Mouse (Mus musculus) ovary, adult 18-20 months (tissue): ENCODE measurements around the gene Ccdc189.
"Not testable (repeated sequence)": the region's sequence is repeated elsewhere in the genome, so short reads cannot be mapped to it uniquely, and the experiment has no call there.

ENCODE experiments used
- DNase-seq: peaks from one replicate; pipeline ENCODE4 v3.0.0; 2022; ENCODE audit warnings: low spot score, mixed read lengths

The Ccdc189 gene

DNA sequence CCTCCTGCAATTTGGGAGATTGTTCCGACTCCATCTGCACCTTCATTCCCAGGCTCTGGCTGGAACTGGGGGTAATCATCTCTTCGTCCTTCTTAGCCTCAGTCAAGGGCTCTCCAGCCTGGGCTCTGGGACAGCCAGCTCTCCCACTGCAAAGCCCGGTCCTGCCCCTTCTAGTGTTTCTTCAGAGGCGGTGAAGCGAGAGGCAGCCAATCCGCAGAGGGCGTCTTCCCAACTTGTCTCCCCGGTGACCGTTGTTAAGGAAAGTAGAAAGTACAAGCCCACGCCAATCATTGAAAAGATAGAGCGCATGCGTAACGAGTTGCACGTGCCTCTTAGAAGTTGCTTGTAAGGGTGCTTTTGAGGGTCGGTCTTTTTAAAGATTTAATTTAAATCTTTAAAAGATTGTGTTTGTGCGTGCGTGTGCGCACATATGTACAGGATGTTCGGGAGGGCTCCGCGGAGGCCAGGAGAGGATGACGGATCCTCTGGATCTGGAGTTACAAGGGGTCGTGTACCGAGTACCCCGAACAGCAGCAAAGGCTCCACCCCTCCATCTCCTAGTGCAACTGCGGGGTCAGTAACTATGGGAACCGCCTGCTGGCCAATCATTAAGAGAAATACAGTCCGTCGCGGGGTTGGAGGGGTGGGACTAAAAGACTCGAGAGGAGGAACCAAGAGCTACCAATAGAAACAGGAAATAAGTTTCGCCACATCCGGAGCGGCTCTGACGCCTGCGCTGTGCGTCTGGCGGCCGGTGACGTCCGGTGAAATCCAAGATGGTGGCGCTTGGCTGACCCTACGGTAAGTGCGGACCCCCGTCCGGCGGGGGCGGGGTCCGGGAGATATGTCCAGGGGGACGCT is at the start of gene Ccdc189, which contains the start of gene Rnf40:
Gene Ccdc189, minus strand, starts transcription at position 585 of the 861 bp plus-strand sequence.
Gene Rnf40, plus strand, starts transcription at position 757 of the 861 bp plus-strand sequence.
- peak; percentile 96 for DNase-seq

GRCm38 (mm10) chr7:127636963-127637362 is 48.6 kb upstream of the Ccdc189 start:
- peak; percentile 67 for DNase-seq

GRCm38 (mm10) chr7:127631416-127631815 is 43.0 kb upstream of the Ccdc189 start:
- no peak for DNase-seq

GRCm38 (mm10) chr7:127628646-127629045 is 40.3 kb upstream of the Ccdc189 start:
- DNase-seq = no peak

DNA sequence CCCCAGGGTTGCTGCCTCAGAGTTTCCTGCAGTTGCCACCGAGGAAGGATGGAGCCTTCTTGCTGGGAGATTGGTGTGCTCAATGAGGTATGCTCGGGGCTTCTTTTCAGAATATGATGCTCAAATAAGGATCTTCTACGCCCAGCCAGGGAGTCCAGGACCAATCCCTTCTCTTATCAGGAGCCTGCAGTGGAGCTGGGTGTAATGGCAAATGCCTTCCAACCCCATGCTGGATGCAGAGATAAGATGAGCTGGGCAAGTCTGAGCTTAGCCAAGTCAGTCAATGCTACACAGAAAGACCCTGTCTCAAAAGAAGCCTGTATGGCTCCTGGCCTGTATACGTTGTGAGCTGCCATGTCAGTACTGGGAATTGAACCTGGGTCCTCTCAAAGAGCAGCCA is 38.1 kb upstream of the Ccdc189 start:
- DNase-seq = no peak

DNA sequence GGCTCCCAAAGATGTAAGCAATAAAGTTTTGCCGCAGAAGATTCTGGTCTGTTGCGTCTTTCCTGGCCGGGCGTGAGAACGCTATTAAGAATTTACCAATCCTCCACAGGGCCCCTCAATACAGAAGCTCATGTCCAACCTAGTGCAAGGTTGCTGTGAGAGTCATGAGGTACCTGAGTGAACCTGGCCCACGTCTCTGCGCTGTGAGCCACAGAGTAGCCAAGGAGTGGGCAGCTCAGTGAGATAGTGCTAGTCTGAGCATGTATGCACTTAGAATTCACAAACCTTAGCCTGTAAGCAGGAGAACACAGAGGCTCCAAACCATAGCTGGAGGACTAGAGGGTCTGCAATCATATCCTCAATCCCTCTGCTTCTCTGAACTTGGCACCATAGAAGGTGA is 37.6 kb upstream of the Ccdc189 start:
- no peak for DNase-seq

DNA sequence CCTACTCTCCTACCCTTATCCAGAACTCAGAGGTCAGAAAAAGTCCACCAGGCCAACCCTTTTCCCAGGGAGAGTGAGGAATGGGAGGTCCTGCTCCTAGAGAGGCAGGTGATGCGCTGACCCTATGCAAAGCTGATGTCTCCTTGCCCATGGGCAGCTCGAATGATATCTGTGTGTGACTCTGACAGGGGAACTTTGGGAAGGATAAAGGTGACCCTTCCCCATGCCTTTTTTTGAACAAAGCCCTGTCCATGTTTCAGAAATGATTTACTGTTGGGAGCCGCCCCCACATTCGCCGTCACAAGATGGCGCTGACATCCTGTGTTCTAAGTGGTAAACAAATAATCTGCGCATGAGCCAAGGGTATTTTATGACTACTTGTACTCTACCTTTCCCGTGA is 30.0 kb upstream of the Ccdc189 start:
- not testable (repeated sequence) for DNase-seq

DNA sequence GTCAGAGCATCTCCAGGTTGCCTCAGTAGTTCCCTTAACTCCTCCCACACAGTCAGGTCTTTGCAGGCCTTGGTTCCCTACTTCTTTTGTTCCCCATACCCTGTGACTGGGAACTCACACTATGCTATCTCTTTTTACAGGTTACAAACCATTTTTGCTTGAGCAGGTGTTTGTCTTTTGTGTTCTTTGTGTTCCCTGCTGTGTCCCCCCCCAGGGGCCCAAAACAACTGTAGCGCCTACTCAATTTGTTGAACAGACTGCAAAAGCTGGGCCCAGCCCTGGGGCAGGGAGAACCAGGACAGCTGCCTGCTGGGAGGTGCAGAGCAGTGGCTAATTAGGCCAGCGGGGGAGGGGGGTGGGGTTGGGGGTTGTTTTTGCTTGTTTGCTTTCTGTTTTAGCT is 29.6 kb upstream of the Ccdc189 start:
- DNase-seq = no peak

DNA sequence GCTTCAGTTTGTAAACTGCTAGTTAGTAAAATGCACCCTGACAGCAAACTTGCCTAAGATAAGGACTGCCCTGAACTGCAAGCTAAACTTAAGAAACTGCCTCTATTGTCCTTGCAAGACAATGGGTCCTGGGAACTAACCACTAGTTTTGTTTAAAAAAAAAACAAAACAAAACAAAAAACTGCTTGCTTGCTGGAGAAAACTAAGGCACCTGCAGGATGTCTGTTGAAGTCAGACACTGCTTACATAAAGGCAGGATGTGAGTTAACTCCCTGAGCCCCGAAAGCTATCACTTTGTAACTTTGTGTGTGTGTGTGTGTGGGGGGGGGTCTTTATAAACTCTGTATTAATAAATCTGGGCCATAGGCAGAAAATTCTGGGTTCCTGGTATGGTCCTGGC is 28.5 kb upstream of the Ccdc189 start:
- no peak for DNase-seq

DNA sequence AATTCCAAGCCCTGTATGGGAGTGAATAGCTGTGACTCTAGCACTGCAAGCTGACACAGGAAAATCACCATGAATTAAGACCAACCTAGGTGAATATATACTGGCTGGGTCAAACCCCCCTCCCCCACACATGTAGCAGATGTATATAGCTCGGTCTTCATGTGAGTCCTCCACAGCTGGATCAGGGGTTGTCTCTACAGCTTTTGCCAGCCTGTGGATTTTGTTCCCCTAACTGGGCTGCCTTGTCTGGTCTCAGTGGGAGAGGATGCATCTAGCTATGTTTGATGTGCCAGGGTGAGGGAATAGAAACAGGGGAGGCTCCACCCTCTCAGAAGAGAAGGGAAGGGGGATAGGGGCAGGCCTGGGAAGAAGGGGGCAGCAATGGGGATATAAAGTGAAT is 27.9 kb upstream of the Ccdc189 start:
- DNase-seq = no peak

GRCm38 (mm10) chr7:127614891-127615843 is 26.8 kb upstream of the Ccdc189 start, which contains the start of gene Zfp629:
Zfp629 (minus strand) TSS chr7:127615797.
- DNase-seq = peak; percentile 55

GRCm38 (mm10) chr7:127614511-127614890 is 26.1 kb upstream of the Ccdc189 start:
- DNase-seq = peak; percentile 47

- DNase-seq = no peak
Measured at GRCm38 (mm10) chr7:127614091-127614490, 25.7 kb upstream of the Ccdc189 start.

DNA sequence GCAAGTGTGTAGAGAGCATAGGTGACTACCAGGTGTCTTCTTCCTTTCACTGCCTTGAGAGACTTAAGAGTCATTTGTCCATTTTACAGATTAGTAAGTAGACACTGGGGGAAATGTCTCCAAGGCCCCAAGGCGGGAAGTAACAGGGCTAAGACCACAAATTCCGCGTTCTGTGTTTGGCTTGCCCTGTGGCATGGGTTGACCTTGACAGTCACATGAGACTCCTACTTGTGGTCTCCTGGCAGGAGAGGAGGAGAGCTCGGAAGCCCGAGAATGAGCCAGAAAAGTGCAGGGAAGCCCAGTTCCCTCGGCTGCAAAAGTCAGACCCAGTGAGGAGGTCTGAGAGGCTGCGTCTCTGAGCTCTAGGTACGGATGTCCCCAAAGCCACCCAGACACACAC is 25.1 kb upstream of the Ccdc189 start:
- no peak for DNase-seq

DNA sequence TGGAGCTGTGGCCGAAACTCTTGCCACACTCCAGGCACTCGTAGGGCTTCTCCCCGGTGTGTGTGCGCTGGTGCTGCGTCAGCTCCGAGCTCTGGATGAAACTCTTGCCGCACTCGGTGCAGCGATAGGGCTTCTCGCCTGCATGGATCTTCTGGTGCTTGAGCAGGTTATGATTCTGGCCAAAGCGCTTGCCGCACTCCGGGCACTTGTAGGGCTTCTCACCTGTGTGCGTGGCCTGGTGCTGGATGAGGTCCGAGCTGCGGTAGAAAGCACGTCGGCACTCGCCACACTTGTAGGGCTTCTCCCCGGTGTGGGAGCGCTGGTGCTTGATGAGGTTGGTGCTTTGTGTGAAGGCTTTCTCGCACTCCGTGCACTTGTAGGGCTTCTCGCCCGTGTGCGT is 23.2 kb upstream of the Ccdc189 start:
- no peak for DNase-seq

DNA sequence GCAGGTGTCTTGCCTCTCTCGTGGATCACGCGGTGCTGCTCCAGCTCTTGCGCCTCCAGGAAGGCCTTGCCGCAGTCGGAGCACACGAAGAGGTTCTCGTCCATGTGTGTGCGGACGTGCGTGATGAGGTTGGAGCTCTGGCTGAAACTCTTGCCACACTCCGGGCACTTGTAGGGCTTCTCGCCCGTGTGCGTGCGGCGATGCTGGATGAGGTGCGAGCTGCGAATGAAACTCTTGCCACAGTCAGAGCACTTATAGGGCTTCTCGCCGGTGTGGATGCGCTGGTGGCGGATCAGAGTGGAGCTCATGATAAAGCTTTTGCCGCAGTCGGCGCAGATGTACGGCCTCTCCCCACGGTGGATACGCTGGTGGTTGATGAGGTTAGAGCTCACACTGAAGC is 22.6 kb upstream of the Ccdc189 start:
- no peak for DNase-seq

GRCm38 (mm10) chr7:127607150-127607549 is 18.8 kb upstream of the Ccdc189 start:
- DNase-seq = no peak

DNA sequence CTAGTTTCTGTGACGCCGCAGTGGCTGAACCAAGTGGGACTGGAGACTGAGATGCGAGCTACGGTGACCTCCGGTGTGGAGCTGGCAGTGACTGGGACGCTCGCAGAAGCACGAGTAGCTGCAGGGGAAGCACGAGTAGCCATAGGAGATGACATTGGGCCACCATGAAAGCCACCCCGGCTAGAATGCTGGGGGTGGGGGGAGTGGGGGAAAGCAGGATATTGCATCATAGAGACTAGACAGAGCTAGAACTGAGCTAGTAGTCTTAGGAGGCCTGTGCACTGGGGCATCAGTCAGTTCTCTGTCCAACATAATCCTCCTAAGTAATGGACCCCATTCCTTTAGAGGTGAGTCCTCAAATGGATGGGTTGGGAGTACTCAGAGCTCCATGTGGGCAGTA is 15.9 kb upstream of the Ccdc189 start:
- no peak for DNase-seq

GRCm38 (mm10) chr7:127602903-127603302 is 14.5 kb upstream of the Ccdc189 start:
- no peak for DNase-seq

DNA sequence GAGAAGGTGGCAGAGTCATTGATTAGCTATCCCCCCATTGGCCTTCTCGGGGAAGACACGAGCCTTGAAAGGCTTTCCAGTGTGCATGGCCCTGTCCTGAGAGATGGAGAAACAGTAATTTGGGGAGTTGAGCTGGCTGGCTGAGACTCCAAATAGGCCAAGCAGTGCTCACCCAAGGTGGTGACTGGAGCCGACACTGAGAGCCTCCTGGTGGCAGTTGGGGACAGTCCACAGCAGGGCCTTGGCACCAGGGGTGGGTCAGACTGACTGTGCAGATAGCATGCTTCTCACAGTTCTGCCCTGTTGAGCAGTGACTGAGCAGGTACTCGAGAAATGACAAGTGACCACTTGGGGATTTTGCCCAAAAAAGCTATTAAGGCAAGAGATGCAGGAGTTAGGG is 13.3 kb upstream of the Ccdc189 start:
- DNase-seq = no peak

- DNase-seq = no peak
Measured at GRCm38 (mm10) chr7:127600612-127601011, 12.2 kb upstream of the Ccdc189 start.

GRCm38 (mm10) chr7:127596747-127597146 is 8.4 kb upstream of the Ccdc189 start:
- no peak for DNase-seq

DNA sequence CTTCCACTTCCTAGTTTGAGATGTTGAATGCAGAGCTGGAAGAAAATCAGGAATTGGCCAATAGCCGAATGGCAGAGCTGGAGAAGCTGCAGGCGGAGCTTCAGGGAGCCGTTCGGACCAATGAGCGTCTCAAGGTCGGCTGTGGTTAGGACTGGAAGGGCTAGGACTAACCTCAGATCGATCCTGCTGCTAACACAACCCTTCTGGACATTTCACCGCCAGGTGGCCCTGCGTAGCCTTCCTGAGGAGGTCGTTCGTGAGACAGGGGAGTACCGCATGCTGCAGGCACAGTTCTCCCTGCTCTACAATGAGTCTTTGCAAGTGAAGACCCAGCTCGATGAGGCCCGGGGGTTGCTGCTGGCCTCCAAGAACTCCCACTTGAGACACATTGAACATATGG is 4.2 kb upstream of the Ccdc189 start:
- DNase-seq = peak; percentile 33
